ENCODE assay signal across 18 mouse cellular contexts in genomic region chr8:123278445-123278844, GRCm38 (mm10).
"Had no signal": no experiment of that assay in that cellular context is flagged by ENCODE, and none has a peak within 500 bp of the region (broad histone marks: within the 10 kb centered on the region; RNA-seq: fewer than 3 reads in every experiment).

No protein-coding gene starts in this region.

- H3K27ac ChIP-seq: limb, embryonic 15.5 days; liver, embryonic 12.5 days; liver, embryonic 15.5 days; stomach, embryonic 15.5 days had no signal

- H3K4me2 ChIP-seq: limb, embryonic 15.5 days; liver, embryonic 12.5 days; liver, embryonic 15.5 days; midbrain, embryonic 11.5 days; stomach, embryonic 15.5 days had no signal

- H3K4me1 ChIP-seq: limb, embryonic 15.5 days; liver, embryonic 12.5 days; liver, embryonic 15.5 days; stomach, embryonic 15.5 days had no signal

- H3K9ac ChIP-seq: limb, embryonic 15.5 days; liver, embryonic 12.5 days; liver, embryonic 15.5 days; stomach, embryonic 15.5 days had no signal

- H3K9me3 ChIP-seq: limb, embryonic 15.5 days; liver, embryonic 12.5 days; liver, embryonic 15.5 days; stomach, embryonic 15.5 days had no signal

- H3K4me3 ChIP-seq: limb, embryonic 15.5 days; liver, embryonic 12.5 days; liver, embryonic 15.5 days; stomach, embryonic 15.5 days had no signal

- DNase-seq: kidney, adult 18-20 months; kidney, adult 9 months; kidney, postnatal 14 days; kidney, postnatal 4 days; layer of hippocampus, adult 9-11 months; lung, adult 2 months; lung, postnatal 14 days; lung, postnatal 4 days; midbrain, embryonic 14.5 days; retina, postnatal 1 day; thymus, adult 18-20 months; thymus, postnatal 14 days had no signal

- ATAC-seq: intestine, embryonic 16.5 days; liver, embryonic 12.5 days had no signal

- H3K27me3 ChIP-seq: limb, embryonic 15.5 days; liver, embryonic 12.5 days; liver, embryonic 15.5 days; stomach, embryonic 15.5 days had no signal
